Mouse (Mus musculus) urinary bladder, postnatal 14 days (tissue): ENCODE data around the gene Smco1.

ENCODE experiments used
- DNase-seq: peaks from one replicate; pipeline ENCODE4 v3.0.0; 2021; ENCODE audit warnings: low spot score

Smco1 gene

DNA sequence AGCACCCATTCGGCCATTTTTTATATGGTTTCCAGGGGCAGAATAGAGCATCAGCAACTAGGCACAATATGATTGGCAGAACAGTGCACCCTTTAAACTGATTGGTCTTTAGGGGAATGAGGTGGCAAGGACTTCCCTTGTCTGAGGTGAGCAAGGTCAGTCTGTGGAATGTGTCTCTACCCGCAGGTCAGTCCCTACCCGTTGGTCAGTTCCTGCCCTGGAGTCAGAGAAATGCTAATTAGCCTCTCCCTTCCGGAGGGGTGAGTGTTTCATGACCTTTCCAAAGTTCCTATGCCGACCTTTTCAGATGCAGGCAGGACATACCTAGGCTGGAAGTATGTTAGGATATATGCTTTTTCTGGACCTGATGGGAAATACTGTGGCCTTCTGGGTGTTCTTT lies 41.1 kb downstream of the Smco1 start:
- DNase-seq = no peak

DNA sequence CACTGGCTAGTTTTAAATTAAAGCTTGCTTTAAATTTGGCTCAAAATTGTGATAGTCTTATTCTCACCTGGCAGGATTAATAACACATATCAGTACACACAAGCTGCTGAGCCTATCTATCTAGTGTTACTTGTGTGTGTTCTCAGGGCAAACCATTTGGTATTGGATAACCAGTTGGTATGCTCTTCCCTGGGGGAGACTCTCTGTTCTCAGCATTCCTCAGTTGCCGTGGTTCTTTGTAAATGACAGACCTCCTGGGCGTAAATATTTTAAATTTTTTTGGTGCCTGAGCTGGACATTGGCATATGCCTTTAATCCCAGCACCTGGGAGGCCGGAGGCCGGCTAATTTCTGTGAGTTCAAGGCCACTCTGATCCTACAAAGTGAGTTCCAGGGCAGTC lies 41.6 kb downstream of the Smco1 start:
- no peak for DNase-seq

- no peak for DNase-seq
Observed at GRCm38 (mm10) chr16:32316601-32317000, 45.3 kb downstream of the Smco1 start.

DNA sequence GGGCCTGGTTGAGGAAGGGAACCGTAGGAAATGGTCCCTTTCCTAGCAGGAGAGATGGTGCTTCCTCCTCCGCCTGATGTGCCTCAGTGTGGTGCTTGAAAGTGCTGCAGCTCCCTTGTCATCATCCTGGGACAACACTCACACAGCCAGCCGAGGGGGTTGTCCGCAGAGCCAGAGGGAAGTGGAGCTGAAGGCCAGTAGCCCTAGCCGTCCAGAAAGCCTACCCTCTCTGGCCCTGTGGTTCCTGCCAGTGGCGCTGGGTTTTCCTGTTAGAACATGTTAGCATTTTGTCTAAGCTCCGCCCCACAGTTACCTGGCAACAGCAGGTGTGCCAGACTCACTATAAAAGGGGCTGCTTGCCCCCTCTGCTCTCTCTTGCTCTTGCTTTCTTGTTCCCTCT lies 52.7 kb downstream of the Smco1 start:
- DNase-seq = no peak
